Mouse (Mus musculus) hindbrain, embryonic 14.5 days (tissue): ENCODE measurements around the gene Fli1. TPM values are rescaled to one million over a fixed set of nuclear protein-coding genes. Genes with fewer than 3 reads are reported as not detected.

Experiments used
- ATAC-seq: fragments of 200-750 bp; cut with Nextera tagmentation; 2 replicates; pipeline ENCODE4 v1.8.0; 2017; ENCODE audit warnings: moderate number of reproducible peaks, mild to moderate bottlenecking, moderate TSS enrichment, moderate library complexity; ENCODE audit not compliant: low FRiP score
- DNase-seq: peaks from one replicate; pipeline ENCODE4 v3.0.0-alpha.2; 2015; ENCODE audit warnings: low spot score
- H3K27ac ChIP-seq: fragments of 300-500 bp; sonication (generic); 2 replicates; pipeline ENCODE4 v1.5.1; 2014; ENCODE audit warnings: mild to moderate bottlenecking, moderate library complexity
- H3K27me3 ChIP-seq: fragments of 300-500 bp; sonication (generic); 2 replicates; pipeline ENCODE4 v1.6.1; 2014; ENCODE audit warnings: mild to moderate bottlenecking, low read length, mixed read lengths; ENCODE audit not compliant: control insufficient read depth, insufficient read depth
- H3K36me3 ChIP-seq: fragments of 300-500 bp; sonication (generic); replicated peaks from 2 replicates; pipeline ENCODE4 v1.6.1; 2014; ENCODE audit not compliant: control insufficient read depth, insufficient read depth
- H3K4me1 ChIP-seq: fragments of 300-500 bp; sonication (generic); replicated peaks from 2 replicates; pipeline ENCODE4 v1.6.1; 2014; ENCODE audit warnings: antibody characterized with exemption, low read length, mixed read lengths; ENCODE audit not compliant: control insufficient read depth, insufficient read depth
- H3K4me2 ChIP-seq: fragments of 300-500 bp; sonication (generic); replicated peaks from 2 replicates; pipeline ENCODE4 v1.6.1; 2014; ENCODE audit warnings: mild to moderate bottlenecking, moderate library complexity
- H3K4me3 ChIP-seq: fragments of 300-500 bp; sonication (generic); replicated peaks from 2 replicates; pipeline ENCODE4 v1.5.1; 2014; ENCODE audit warnings: mild to moderate bottlenecking, low read length
- H3K9ac ChIP-seq: fragments of 300-500 bp; sonication (generic); 2 replicates; pipeline ENCODE4 v1.6.1; 2014
- H3K9me3 ChIP-seq: fragments of 300-500 bp; sonication (generic); 2 replicates; pipeline ENCODE4 v1.6.1; 2016; ENCODE audit warnings: low read length; ENCODE audit not compliant: control insufficient read depth
- WGBS: fragments of 180-500 bp; shearing (Covaris S2); extraction: QIAGEN DNeasy Blood & Tissue Kit; methylation state at CpG from one replicate; pipeline ENCODE4 v1.1.7; 2014; 5-methylcytosine and 5-hydroxymethylcytosine counted together
- polyA plus RNA-seq: library from polyadenylated mRNA; unstranded; fragments of >200 nt; fragmentation: Nextera tagmentation; extraction: Ambion mirVana; gene quantifications from 2 replicates; pipeline ENCODE4 v1.2.1, GENCODE M21; 2014

Gene Fli1
- polyA plus RNA-seq, 1 experiment from 2014 or later, result 9.1 TPM

DNA sequence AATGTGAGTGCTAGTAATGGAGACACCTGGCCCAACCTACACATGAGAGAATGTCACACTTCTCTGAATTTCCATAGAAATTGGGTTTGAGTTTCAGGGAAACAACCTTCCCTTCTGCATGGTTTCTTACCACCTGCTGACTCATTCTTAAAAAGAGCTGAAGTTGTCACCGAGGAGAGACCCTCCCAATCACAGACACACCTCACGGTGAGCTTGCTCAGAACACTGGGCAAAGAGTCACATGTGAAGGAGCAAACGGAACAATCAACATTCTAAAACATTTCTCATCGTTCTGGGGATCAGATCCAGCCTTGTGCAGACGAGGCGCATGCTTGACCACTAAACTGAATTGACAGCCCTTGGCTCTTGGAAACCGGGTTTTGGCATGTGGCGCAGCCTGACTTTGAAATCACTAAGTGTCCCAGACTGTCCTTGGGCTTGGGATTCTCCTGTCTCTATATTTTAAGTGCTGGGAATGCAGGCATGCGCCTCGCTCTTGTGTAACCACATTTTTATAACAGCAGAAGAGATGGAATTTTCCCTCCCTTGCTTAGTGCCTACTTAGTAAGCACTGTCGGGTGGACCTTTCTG lies 8.5 kb downstream of the Fli1 start:
- 77% methylated on average over 11 of the region's 11 CpGs for WGBS
- no peak overlapping the region for H3K9ac ChIP-seq
- no peak overlapping the region for H3K4me2 ChIP-seq
- ATAC-seq (no peak), DNase-seq (no peak)
- H3K36me3 ChIP-seq, result no peaks in the 10 kb centered on the region
- no peaks in the 10 kb centered on the region for H3K9me3 ChIP-seq
- peaks cover 12% of the 10 kb centered on the region for H3K27me3 ChIP-seq
- H3K27ac ChIP-seq, result no peak overlapping the region
- no peak overlapping the region for H3K4me3 ChIP-seq
- H3K4me1 ChIP-seq, result no peaks in the 10 kb centered on the region

DNA sequence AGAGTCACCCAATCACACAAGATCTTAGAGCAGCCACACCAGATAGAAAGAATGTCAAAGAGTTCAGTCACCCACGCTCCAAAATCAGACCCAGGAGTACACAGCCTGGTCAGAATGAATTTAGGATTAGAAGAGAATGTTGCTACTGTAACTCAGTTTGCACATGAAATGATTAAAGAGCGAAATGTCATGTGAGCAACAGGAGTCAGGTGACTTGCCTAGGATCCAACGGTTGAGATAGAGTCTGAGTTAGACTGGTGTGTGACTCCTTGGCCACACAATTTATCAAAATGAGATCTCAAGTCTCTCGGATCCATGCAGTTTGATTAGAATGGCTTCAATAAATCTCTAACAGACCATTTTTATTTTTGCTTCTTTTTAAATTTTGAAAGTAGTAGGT lies 11.1 kb downstream of the Fli1 start:
- DNase-seq, result no peak
- Histone ChIP-seq H3K4me2 (no peak overlapping the region), H3K4me1 (no peaks in the 10 kb centered on the region), H3K27me3 (no peaks in the 10 kb centered on the region), H3K27ac (no peak overlapping the region), H3K9ac (no peak overlapping the region), H3K9me3 (no peaks in the 10 kb centered on the region), H3K4me3 (no peak overlapping the region), H3K36me3 (no peaks in the 10 kb centered on the region)
- 77% methylated on average over 4 of the region's 4 CpGs for WGBS
- no peak for ATAC-seq

DNA sequence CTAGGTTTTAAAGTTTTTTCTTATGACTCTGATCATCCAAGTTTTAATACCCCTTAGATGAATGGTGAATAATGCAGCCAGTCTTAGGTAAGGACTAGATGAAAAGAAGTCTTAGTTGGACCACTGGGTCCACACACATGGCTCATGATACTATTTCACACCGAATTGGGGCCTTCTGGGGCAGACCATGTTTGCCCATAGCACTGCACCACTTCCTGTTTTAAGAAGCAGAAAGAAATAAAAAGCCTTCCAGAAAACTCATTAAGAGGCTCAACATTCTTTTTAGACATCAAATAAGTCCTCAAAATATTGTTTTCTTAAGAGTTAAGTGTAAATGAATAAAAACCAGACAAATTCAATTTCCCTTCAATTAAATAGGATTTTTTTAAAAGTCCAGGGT lies 11.7 kb downstream of the Fli1 start:
- Histone ChIP-seq H3K27ac (no peak overlapping the region), H3K4me2 (no peak overlapping the region), H3K4me1 (no peaks in the 10 kb centered on the region), H3K9ac (no peak overlapping the region), H3K4me3 (no peak overlapping the region), H3K27me3 (no peaks in the 10 kb centered on the region), H3K9me3 (no peaks in the 10 kb centered on the region), H3K36me3 (no peaks in the 10 kb centered on the region)
- no peak for ATAC-seq
- whole genome bisulfite sequencing, result 83% methylated on average over 1 of the region's 1 CpGs
- DNase-seq, result no peak

DNA sequence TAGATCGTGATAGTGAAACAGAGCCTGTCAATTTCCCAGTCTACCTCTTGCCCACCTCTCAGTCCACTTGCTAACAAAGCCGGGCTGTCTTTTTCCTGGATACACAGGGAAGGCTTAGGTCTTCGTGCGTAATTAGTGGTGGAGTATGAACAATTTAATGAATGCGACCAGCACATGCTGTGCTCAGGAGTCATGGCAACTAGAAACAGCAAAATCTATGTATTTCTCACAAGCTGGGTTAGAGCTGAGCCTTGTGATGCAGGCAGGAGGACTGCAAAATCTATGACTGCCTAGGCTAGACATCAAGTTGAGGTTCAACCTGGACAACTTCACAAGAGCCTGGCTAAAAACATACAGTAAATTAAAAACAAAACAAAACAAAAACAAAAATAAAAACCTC lies 12.5 kb downstream of the Fli1 start:
- Histone ChIP-seq H3K27ac (no peak overlapping the region), H3K4me2 (no peak overlapping the region), H3K9me3 (no peaks in the 10 kb centered on the region), H3K36me3 (no peaks in the 10 kb centered on the region), H3K9ac (no peak overlapping the region), H3K4me1 (no peaks in the 10 kb centered on the region), H3K4me3 (no peak overlapping the region), H3K27me3 (no peaks in the 10 kb centered on the region)
- DNase-seq (no peak), ATAC-seq (no peak)
- WGBS, result 46% methylated on average over 5 of the region's 5 CpGs

DNA sequence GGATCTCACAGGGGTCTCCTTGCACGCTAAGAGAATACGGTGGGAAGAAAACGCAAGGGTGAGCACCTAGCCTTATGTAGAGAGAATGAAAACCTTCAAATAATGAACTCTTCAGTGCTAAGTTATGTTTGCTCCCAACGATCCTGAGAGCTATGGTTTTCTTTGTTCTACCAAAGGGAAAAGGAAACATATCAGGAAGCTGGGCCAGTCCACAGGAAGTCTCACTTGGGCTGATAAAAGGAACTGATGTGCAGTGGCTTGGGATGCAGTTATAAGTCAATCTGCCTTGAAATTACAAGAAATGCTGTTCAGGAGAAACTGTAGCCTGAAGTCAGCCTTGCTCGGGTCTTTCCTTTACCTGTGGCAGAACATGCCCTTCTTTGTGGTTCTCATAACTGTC lies 13.1 kb downstream of the Fli1 start:
- Histone ChIP-seq H3K4me3 (no peak overlapping the region), H3K27ac (no peak overlapping the region), H3K9me3 (no peaks in the 10 kb centered on the region), H3K9ac (no peak overlapping the region), H3K36me3 (no peaks in the 10 kb centered on the region), H3K27me3 (no peaks in the 10 kb centered on the region), H3K4me2 (no peak overlapping the region), H3K4me1 (no peaks in the 10 kb centered on the region)
- 90% methylated on average over 5 of the region's 5 CpGs for WGBS
- ATAC-seq (no peak), DNase-seq (no peak)

DNA sequence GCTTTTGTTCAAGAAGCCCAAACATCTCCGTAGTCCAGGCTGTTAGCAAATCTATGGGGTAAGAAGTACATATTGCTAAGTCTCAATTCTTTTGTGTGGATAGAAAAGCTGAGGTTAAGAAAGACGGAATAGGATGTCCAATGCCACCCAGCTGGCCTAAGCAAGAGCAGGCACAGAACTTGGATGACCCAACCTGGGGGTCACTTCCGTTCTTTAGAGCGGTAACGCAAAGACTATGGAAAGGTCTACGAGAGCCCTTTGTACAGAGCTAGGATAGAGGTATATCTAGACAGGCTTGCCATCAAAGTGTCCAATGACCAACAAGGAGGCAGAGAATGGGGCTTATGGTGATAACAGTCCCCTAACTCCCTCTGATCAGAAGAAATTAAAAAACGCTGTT lies 15.3 kb downstream of the Fli1 start:
- H3K36me3 ChIP-seq, result no peaks in the 10 kb centered on the region
- H3K9me3 ChIP-seq, result no peaks in the 10 kb centered on the region
- 92% methylated on average over 7 of the region's 7 CpGs for WGBS
- H3K4me2 ChIP-seq, result no peak overlapping the region
- no peak overlapping the region for H3K9ac ChIP-seq
- no peak for ATAC-seq
- no peaks in the 10 kb centered on the region for H3K4me1 ChIP-seq
- no peak overlapping the region for H3K27ac ChIP-seq
- DNase-seq, result no peak
- no peak overlapping the region for H3K4me3 ChIP-seq
- no peaks in the 10 kb centered on the region for H3K27me3 ChIP-seq

DNA sequence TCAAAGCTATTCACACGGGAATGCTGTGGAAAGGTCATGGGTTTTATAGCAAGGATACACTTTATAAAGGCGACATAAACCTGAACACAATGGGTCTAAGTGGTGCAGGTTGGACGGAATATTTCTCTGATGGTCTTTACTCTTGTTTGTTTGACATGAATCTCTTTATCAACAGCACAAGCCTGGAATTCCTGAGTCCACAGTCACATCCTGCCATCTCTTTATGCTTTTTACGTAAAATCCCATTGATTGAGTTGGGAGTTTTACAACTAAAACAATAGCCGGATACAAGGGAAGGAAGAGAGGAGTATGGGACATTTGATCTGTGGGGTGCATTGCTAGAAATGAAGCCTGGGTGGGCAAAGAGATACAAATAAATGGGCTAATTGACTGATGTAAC lies 16.9 kb downstream of the Fli1 start:
- ATAC-seq (no peak), DNase-seq (no peak)
- no peak overlapping the region for H3K4me2 ChIP-seq
- no peak overlapping the region for H3K9ac ChIP-seq
- 85% methylated on average over 5 of the region's 5 CpGs for WGBS
- no peak overlapping the region for H3K27ac ChIP-seq
- no peak overlapping the region for H3K4me3 ChIP-seq
- H3K4me1 ChIP-seq, result no peaks in the 10 kb centered on the region
- no peaks in the 10 kb centered on the region for H3K36me3 ChIP-seq
- no peaks in the 10 kb centered on the region for H3K27me3 ChIP-seq
- H3K9me3 ChIP-seq, result no peaks in the 10 kb centered on the region

DNA sequence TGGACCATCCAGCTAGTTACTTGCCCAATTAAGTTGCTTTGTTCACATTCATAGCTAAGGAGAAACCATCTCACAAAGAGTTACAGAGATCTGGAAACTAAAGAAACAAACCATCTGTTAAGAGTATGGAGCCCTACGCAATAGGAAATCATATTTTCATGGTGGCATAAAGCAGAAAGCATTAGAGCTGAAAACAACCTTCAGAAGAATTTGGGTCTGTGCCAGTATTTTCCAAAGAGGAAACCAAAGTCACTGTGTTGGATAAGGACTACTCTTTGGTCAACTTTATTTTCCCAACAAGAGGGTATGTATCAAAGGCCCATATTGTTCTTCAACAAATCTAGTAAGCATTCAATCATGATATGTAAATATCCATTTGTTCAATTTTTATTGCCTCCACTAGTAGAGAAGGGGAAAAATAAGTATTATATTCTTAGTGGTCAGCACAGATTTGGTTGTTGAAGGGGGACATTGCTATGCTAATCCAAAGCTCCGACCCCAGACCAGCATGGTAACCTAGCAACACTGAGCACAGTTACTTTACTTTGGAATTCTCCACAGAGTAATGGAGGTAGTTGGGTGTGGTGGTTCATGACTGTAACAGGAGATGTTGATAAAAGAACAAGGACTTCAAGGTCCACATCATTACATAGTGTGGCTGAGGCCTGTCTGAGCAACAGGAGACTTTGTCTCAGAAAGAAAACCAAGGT lies 20.0 kb downstream of the Fli1 start:
- ATAC-seq, result no peak
- H3K9me3 ChIP-seq, result no peaks in the 10 kb centered on the region
- H3K4me1 ChIP-seq, result no peaks in the 10 kb centered on the region
- no peak for DNase-seq
- no peak overlapping the region for H3K27ac ChIP-seq
- H3K36me3 ChIP-seq, result no peaks in the 10 kb centered on the region
- 59% methylated on average over 2 of the region's 2 CpGs for WGBS
- H3K27me3 ChIP-seq, result no peaks in the 10 kb centered on the region
- no peak overlapping the region for H3K9ac ChIP-seq
- H3K4me3 ChIP-seq, result no peak overlapping the region
- H3K4me2 ChIP-seq, result no peak overlapping the region

DNA sequence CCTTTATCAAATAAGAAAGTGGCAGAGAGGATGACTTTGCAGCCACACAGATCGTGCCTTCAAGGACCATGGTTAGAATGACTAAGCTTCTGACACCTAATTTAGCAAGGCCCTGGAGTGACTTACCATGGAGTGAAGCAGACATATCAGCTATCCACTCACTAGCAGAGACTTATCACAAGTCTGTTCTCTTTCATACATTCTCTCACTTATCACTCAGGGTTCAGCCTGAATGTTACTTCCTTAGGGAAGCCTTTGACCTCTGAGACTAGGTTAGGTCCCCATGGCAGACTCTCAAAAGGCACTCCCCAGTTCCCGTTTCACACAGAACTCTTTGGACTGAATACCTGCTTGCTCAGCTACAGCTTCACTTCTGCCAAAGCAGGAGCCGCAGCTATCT lies 21.3 kb downstream of the Fli1 start:
- DNase-seq (no peak), ATAC-seq (no peak)
- H3K27me3 ChIP-seq, result no peaks in the 10 kb centered on the region
- no peak overlapping the region for H3K9ac ChIP-seq
- H3K9me3 ChIP-seq, result no peaks in the 10 kb centered on the region
- no peak overlapping the region for H3K27ac ChIP-seq
- no peaks in the 10 kb centered on the region for H3K36me3 ChIP-seq
- no peaks in the 10 kb centered on the region for H3K4me1 ChIP-seq
- WGBS, result 84% methylated on average over 3 of the region's 3 CpGs
- H3K4me2 ChIP-seq, result no peak overlapping the region
- H3K4me3 ChIP-seq, result no peak overlapping the region

DNA sequence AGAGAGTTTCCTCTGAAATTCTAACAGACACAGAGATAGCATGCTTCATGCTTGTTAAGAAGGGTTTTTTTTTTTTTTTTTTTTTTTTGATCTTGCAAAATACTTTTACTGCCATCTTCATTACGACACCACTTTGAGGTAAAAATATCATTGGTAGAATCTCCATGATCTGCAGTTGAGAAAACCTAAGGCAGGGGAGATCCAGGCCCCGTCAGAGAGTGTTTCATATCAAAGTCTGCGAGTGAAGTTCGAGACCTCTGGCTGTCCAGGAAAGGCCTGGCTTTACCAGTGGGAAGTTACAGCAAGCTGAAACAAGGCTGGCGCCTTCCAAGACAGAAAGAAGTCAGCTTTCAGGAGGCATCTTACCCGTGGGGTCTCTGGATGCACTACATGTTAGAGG lies 21.8 kb downstream of the Fli1 start:
- Histone ChIP-seq H3K4me3 (no peak overlapping the region), H3K4me2 (no peak overlapping the region), H3K36me3 (no peaks in the 10 kb centered on the region), H3K4me1 (no peaks in the 10 kb centered on the region), H3K9me3 (no peaks in the 10 kb centered on the region), H3K27ac (no peak overlapping the region), H3K9ac (no peak overlapping the region), H3K27me3 (no peaks in the 10 kb centered on the region)
- 86% methylated on average over 6 of the region's 6 CpGs for WGBS
- ATAC-seq (no peak), DNase-seq (no peak)
